Mouse (Mus musculus): ENCODE results near the gene Asic4.

Asic4 gene

DNA sequence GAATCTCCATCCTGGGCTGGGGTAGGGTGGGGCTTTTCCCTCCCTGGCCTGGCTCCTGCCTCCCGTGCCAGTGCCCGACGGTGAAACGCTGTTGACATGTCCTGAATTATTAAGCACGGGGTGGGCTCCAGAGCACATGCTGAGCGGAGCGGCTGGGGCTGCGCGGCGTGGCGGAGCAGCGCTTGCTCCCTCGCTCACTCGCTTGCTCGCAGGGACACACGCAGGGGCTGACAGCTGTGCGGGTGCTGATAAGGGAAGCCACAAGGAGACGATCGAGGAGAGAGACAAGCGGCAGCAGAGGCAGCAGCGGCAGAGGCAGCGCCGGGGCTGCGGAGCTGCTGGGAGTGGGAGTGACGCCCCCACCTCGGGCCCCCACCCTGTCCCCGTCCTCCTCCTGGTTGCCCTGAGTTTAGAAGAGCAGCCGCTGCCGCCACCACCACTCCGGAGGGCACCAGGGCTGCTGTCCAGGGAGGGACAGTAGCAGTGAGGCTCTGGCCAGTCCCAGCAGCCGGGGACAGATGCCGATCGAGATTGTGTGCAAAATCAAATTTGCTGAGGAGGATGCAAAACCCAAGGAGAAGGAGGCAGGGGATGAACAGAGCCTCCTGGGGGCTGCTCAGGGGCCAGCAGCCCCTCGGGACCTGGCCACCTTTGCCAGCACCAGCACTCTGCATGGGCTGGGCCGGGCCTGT lies at the start of gene Asic4:
TSS of gene Asic4 (plus strand) at position 123 of the 692 bp plus-strand sequence.
- DNase-seq (ENCODE audit: low spot score in 2 of 2) = no peak

DNA sequence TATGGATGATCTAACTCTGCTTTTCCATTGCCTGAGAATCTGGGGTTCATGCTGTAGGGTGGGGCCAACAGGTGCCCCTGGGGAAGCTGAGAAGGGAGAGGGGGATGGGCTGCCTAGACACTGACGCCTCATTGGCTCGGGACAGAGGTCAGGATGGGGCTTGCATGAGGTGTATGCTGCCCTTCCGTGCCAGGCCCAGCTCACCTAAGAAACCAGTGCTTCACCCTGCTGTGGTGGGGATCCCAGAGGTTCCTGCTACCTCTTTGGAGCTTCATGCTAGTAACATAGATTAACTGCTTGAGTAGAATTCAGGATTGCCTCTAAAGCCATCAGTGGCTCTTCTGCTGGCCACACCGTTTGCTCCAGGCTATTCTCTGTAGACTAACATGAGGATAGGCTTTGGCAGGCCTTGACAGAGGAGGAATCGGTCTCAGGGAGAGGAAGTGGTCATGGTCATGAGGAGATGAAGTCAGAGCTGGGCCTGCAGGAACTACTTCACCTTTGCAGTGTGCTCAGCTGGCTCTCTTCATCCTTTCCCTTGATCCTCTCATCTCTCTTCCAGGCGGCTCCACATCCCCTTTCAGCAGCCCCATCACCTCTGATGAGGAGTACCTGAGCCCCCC lies 49.6 kb upstream of the Asic4 start:
- no peak for DNase-seq (ENCODE audit: low spot score in 2 of 2)

DNA sequence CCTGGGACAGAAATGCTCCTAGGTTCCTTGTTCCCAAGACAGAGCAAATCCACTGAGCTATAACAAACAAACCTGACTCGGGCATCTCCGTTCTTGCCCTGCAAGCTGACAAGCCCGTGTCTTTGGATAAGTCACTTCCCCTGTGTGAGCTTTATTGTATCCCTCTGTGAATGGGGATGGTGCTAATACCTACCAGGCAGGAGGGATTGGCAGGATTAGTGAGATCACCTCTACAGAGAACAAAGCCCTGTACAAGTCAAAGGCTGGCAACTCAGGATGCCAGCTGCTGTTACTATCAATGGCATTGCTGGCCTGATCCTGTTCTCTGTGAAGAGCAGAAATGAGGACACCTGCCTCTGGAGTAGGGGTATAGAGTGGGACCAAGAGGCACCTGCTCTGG lies 44.7 kb upstream of the Asic4 start:
- no peak for DNase-seq (ENCODE audit: low spot score in 2 of 2)

DNA sequence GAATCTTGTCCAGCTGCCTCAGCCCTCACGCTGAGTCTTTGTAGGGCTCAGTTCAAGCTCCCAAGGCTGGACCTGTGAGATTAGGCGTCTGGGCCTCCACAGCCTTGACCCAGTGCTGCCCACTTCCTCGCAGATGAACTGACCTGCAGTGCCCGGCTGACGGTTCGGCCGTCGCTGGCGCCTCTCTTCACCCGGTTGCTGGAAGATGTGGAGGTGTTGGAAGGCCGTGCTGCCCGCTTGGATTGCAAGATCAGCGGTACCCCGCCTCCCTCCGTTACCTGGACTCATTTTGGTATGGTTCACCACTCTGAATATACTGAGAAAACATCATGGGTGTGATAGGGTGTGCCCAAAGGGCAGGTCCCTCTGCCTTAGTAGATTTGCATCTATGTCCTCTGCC lies 44.1 kb upstream of the Asic4 start:
- no peak for DNase-seq (ENCODE audit: low spot score in 2 of 2)

DNA sequence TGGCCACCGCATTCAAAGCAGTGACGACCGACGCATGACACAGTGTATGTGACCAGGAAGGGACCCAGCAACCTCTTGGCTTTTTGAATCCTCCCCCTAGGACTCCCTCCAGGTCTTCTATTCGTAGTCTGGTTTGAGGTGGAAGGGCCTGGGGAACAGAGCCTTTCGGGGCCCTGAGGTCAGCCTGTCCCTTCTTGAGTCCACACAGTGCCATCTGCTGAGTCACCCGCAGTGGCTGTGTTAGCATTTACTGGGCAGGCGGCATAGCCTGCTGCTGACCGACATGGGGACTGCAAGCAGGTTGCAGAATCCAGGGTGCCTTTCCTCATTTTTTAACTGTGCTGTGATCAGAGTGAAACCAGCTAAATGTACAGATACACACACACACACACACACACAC lies 43.2 kb upstream of the Asic4 start:
- DNase-seq (ENCODE audit: low spot score in 2 of 2) = no peak

DNA sequence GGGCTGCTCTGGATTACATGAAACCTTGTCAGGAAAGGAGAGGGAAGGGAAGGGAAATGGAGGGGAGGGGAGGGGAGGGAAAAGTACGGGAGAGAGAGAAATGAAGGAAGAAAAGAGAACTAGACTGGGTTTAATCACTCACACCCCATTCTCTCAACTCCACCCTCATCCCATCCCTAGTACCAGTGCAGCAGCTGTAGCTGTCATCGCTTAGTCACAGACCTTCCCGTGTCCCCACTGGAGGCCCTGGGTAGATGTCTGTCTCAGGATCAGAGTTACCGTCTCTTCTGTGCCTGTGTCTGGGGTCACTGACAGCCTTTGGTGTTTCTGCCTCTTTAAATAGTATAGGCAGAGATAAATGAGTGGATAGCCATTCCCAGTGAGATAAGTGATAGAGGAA lies 42.0 kb upstream of the Asic4 start:
- DNase-seq (ENCODE audit: low spot score in 2 of 2) = no peak

DNA sequence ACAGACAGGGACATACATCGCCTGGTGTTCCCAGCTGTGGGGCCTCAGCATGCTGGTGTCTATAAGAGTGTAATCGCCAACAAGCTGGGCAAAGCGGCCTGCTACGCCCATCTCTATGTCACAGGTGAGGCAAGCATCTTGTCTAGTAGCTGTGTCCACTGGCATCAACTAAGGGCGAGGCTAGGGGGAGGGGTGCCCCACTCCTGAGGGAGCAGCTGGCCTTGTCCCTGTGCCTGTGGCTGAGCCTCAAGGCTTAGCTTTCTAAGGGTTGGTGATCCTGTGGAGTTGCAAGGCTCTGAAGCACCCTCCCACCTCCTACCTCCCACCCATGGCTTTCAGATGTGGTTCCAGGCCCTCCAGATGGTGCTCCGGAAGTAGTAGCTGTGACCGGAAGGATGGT lies 40.3 kb upstream of the Asic4 start:
- DNase-seq (ENCODE audit: low spot score in 2 of 2) = no peak

DNA sequence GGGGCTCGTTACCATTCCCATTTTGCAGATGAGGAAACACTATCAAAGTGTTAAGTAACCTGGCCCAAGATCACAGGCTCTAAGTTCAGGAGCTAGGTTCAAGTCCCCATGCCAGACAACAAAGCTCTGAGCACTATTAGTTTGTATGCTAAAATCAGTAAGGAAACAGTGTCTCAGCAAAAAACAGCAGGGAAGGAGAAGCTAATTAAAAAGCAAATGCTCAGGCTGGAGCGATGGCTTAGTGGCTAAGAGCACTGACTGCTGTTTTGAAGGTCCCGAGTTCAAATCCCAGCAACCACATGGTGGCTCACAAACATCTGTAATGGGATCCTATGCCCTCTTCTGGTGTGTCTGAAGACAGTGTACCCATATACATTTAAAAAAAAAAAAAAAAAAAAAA lies 38.0 kb upstream of the Asic4 start:
- DNase-seq (ENCODE audit: low spot score in 2 of 2) = no peak

DNA sequence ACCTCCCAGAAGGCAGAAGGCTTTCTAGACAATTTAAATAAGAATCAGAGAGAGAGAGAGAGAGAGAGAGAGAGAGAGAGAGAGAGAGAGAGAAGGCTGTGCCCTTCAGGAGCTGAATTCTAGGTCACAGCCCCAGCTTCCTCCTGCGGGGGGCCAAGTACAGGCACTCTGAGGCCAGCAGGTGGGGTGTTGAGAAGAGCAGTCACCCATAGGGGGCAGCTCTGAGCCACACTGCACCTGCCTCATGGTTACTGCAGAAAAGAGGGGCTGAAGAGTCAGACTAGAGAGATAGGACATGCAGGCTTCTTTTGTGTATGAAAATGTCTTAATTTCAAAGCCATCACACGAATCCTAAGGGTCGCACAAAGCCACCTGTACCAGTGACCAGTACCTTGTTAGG lies 36.5 kb upstream of the Asic4 start:
- no peak for DNase-seq (ENCODE audit: low spot score in 2 of 2)

DNA sequence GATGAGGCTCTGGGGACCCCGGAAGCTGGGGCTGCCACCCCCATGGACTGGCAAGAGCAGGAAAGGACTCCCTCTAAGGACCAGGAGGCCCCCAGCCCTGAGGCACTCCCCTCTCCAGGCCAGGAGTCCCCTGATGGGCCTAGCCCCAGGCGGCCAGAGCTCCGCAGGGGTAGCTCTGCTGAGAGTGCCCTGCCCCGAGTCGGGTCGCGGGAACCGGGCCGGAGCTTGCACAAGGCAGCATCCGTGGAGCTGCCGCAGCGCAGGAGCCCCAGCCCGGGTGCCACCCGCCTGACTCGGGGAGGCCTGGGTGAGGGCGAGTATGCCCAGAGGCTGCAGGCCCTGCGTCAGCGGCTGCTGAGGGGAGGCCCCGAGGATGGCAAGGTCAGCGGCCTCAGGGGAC lies 28.4 kb upstream of the Asic4 start:
- no peak for DNase-seq (ENCODE audit: low spot score in 2 of 2)

DNA sequence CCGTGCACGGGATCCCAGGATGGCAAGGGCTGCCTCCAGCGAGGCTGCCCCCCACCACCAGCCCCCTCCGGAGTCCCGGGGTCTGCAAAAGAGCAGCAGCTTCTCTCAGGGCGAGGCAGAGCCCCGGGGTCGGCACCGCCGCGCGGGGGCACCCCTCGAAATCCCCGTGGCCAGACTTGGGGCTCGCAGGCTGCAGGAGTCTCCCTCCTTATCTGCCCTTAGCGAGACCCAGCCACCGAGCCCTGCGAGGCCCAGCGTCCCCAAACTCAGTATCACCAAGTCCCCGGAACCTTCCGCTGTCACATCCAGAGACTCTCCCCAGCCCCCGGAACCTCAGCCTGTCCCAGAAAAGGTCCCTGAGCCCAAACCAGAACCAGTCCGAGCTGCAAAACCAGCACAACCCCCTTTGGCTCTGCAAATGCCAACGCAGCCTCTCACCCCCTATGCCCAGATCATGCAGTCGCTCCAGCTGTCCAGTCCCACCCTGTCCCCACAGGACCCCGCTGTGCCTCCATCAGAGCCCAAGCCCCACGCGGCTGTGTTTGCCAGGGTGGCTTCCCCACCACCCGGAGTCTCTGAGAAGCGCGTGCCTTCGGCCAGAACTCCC lies 27.9 kb upstream of the Asic4 start:
- no peak for DNase-seq (ENCODE audit: low spot score in 2 of 2)

DNA sequence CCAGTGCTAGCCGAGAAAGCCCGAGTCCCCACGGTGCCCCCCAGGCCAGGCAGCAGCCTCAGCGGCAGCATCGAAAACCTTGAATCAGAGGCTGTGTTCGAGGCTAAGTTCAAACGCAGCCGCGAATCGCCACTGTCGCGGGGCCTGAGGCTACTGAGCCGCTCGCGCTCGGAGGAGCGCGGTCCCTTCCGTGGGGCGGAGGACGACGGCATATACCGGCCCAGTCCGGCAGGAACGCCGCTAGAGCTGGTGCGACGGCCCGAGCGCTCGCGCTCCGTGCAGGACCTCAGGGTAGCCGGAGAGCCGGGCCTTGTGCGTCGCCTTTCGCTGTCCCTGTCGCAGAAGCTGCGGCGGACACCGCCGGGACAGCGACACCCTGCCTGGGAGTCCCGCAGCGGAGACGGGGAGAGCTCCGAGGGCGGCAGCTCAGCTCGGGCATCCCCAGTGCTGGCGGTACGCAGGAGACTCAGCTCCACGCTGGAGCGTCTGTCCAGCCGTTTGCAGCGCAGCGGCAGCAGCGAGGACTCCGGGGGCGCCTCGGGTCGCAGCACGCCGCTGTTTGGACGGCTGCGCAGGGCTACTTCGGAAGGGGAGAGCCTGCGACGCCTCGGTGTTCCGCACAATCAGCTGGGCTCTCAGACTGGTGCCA lies 27.3 kb upstream of the Asic4 start:
- DNase-seq (ENCODE audit: low spot score in 2 of 2) = no peak

DNA sequence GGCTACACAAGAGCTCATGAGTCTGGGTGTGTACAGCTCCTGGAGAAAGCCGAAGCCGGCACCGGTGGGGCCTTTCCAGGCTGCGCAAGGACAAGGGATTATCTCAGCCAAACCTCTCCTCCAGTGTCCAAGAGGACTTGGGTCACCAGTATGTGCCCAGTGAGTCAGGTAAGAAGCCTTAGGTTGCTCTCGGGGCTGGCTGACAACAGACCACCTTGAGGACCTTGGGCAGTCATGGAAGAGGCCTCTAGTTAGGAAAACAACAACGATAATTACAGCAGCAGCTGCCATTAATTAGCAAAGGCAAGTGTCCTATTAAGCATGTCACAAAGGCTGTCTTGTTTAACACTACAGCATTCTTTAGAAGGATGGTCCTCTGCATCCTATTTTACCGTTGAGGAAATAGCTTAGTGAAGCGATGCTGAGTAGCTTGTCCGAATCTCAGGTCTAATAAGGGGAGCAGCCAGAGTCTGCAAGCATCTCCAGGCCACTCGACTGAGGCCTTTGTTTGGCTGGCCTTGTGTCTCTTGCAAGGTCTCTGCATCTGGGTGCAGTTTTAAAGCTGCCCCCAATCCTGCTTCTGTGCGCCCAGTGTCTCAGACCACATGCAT lies 26.4 kb upstream of the Asic4 start:
- DNase-seq (ENCODE audit: low spot score in 2 of 2) = no peak

DNA sequence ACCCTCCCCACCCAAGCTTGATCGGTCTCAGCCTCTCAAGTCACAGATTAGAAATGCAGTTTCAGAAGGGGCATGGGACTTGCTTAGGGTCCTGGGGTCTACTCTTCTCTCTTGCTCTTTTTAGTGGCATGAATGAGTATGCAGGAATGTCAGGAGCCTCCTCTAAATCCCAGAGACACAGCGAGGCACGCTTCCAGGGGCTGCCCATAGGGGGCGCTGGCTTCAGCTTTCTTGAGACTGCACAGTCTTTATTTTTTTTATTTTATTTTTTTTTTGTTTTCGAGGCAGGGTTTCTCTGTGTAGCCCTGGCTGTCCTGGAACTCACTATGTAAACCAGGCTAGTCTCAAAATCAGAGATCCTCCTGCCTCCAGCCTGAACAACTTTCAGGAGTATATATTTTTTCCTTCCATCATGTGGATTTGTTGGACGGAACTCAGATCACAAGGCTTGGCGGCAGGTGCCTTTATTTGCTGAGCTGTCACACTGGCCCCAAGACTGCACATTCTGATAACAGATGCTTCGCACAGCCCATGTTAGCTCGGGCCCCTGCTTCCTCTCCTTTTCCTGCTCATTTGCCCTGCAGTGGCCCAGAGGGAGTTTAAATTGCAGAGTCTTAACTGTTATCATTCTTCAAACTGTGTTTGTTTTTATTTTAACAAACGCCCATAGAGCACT lies 24.3 kb upstream of the Asic4 start:
- no peak for DNase-seq (ENCODE audit: low spot score in 2 of 2)

DNA sequence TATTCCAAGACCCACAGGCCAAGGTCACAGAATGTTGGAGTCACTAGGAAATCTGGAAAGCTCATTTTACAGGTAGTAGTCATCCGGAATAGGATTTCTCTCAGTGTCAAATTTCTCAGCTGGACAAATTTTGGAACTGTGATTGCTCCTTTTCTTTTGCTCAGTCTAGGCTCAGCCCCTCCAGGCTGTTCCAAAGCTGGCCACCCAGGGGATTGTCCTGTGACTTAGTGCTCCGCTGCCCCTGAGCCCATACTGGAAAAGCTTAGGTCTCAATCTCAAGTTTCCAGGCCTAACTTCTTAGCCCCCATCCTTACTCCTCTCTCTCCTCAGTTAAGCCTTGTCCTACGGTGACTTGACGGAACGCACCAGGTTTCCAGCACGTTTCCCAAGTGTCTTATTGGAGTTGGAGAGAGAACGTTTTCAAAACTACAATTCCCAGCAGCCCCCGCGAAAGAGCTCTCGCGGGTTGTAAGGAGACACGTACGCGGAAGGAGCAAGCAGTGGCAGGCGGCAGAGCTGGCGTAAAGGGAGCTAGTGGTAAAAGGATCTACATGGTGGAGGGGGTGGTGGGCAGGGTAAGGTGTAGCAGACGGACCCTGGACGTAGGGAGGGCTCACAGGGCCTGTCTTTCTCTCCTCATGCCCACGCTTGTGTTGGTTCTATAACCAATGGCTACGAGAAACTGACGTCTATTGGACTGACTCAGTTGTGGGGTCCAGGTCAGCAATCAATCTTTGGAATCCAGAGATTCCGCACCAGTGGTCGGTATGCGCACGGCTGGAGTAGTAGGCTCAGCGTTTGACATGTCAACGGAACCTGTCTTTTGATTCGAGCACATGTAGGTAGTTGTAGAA lies 14.5 kb upstream of the Asic4 start, which contains the start of gene Gmppa:
TSS of gene Gmppa (plus strand) at position 456 of the 854 bp plus-strand sequence.
- DNase-seq (ENCODE audit: low spot score in 2 of 2) = peak; percentile 69 to 82

DNA sequence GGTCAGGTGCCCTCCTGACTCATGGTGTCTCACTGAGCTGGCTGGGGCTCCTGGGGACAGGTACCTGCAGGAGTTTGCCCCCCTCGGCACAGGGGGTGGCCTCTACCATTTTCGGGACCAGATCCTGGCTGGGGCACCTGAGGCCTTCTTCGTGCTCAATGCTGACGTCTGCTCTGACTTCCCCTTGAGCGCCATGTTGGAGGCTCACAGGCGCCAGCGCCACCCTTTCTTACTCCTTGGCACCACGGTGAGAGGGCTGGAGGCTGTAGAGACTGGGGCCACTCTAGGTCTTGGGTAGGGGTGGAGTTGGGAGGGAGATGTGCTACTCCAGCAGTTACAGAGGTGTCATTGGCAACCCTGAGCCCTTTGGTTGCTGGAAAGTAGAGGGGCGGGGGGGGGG lies 11.5 kb upstream of the Asic4 start:
- DNase-seq (ENCODE audit: low spot score in 2 of 2) = no peak

DNA sequence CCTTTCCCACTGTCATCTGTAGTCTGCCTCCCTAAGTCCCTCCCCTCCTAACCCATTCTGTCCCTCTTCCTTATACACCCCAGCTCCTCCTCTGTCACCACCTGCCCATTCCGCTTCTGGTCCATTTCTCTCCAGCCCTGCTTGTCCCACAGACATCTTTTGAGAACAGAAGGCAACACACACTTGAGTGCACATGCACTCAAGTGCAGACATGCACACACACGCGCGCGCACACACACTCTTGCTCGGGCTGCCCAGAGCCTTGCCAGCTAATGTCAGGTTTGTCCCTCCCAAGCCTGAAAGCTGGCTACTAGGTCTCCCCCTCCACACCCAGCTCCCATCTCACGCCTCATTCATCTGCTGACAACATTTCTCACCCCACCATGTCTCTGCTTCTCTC lies 9.6 kb upstream of the Asic4 start:
- DNase-seq (ENCODE audit: low spot score in 2 of 2) = no peak

DNA sequence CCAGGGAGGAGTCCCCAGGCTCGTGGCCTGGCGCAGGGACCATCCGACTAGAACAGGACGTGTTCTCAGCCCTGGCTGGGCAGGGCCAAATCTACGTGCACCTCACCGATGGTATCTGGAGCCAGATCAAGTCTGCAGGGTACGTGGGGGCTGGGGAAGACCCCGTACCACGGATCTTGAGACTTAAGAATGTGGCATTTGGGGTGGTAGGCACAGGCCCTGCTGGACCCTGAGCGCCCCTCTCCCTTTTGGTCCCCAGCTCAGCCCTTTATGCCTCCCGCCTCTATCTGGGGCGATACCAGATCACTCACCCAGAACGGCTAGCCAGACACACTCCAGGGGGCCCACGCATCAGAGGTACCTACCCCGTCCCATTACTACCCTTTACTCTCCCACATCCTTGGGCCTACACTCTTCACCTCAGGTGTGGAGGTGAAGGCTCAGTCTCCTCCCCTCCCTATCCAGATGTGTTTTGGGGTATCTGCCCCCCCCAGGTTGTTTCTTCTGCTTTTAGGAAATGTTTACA lies 8.7 kb upstream of the Asic4 start:
- no peak for DNase-seq (ENCODE audit: low spot score in 2 of 2)

DNA sequence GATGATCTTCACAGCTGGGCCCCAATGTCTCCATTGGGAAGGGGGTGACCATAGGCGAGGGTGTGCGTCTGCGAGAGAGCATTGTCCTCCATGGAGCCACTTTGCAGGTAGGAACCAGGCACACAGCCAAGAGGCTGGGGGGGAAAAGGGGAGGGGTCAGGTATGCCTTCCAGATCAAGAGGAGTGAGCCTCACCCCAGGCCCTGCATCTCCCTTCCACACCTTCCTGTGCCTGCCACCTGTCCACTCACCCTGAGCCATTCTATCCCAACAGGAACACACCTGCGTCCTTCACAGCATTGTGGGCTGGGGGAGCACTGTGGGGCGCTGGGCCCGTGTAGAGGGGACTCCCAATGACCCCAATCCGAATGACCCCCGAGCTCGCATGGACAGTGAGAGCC lies 8.1 kb upstream of the Asic4 start:
- no peak for DNase-seq (ENCODE audit: low spot score in 2 of 2)

DNA sequence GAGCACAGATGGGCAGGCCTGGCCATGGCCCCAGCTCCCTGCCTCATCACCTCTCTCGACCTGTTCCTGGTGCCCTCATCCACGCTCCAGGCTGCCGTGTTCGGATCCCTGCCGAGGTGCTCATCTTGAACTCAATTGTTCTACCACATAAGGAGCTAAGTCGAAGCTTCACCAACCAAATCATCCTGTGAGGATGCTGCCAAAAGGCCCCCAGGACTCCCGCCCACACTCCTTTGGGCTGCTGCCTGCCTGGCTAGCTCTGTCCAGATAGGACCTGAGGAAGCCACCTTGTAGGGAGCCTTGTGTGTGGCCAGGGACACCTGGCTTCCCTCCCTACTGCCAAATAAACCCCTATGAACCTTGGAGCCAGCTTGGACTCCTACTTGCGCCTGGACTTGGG lies 7.4 kb upstream of the Asic4 start:
- no peak for DNase-seq (ENCODE audit: low spot score in 2 of 2)
